Mouse (Mus musculus): ENCODE results near the gene Samsn1. TPM values are rescaled to one million over a fixed set of nuclear protein-coding genes. Genes with fewer than 3 reads are reported as not detected.

The Samsn1 gene
- polyA plus RNA-seq, 1 experiment = 1.0 TPM

GRCm38 (mm10) chr16:76001788-76002187 lies 20.3 kb downstream of the Samsn1 start:
- peak; percentile 51 for DNase-seq (ENCODE audit: low read depth)
- TF ChIP-seq POLR2A (IDR thresholded peaks at IDR 0.05; ENCODE audit: borderline replicate concordance, extremely low read depth, insufficient read depth, insufficient read length, poor library complexity, severe bottlenecking) (no peak), CTCF (IDR thresholded peaks at IDR 0.05; ENCODE audit: borderline replicate concordance, extremely low read depth, insufficient read depth, insufficient read length) (no peak)

DNA sequence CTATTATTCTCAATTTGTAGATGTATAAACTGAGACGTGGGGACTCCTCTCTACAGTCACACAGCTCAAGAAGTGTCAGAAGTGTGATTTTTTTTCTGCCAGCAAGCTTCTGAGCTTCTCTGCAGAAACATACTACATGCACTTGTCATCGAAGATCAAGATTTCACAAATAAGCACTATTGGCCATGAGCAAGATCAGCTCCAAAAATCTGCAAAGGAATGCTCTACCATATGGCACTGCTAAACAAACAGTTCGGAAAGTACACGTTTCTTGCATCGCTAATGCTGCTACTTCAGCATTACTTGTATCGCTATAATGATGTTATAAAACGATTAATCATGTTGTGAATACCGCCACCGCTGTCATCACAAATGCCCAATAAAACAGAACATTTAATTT lies 22.0 kb downstream of the Samsn1 start:
- peak; percentile 59 for DNase-seq (ENCODE audit: low read depth)
- TF ChIP-seq CTCF (IDR thresholded peaks at IDR 0.05; ENCODE audit: borderline replicate concordance, extremely low read depth, insufficient read depth, insufficient read length) = no peak
- no peak for TF ChIP-seq POLR2A (IDR thresholded peaks at IDR 0.05; ENCODE audit: borderline replicate concordance, extremely low read depth, insufficient read depth, insufficient read length, poor library complexity, severe bottlenecking)

DNA sequence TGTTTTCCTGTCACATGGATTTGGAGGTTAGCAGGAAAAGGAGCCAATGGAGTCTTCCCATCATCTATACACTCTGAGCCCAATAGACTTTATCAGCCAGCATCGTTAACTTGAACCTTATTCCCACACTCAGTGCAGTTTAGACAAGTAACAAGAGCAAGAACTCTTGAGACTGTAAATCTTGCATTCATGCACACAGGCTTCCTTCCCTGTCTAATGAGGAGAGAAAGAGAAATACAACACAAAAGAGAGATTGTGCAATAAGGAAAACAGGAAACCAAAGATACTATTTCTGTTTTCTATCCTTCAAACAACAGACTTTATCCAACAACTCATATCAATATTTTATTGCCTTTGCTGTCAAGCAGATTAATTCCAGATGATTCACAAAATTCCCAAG lies 31.9 kb downstream of the Samsn1 start:
- no peak for DNase-seq (ENCODE audit: low read depth)
- TF ChIP-seq POLR2A (IDR thresholded peaks at IDR 0.05; ENCODE audit: borderline replicate concordance, extremely low read depth, insufficient read depth, insufficient read length, poor library complexity, severe bottlenecking) = no peak
- TF ChIP-seq CTCF (IDR thresholded peaks at IDR 0.05; ENCODE audit: borderline replicate concordance, extremely low read depth, insufficient read depth, insufficient read length) = no peak

GRCm38 (mm10) chr16:75983831-75984230 lies 38.2 kb downstream of the Samsn1 start:
- DNase-seq (ENCODE audit: low read depth) = no peak
- TF ChIP-seq POLR2A (IDR thresholded peaks at IDR 0.05; ENCODE audit: borderline replicate concordance, extremely low read depth, insufficient read depth, insufficient read length, poor library complexity, severe bottlenecking) (no peak), CTCF (IDR thresholded peaks at IDR 0.05; ENCODE audit: borderline replicate concordance, extremely low read depth, insufficient read depth, insufficient read length) (no peak)

GRCm38 (mm10) chr16:75979381-75979780 lies 42.7 kb downstream of the Samsn1 start:
- no peak for TF ChIP-seq POLR2A (IDR thresholded peaks at IDR 0.05; ENCODE audit: borderline replicate concordance, extremely low read depth, insufficient read depth, insufficient read length, poor library complexity, severe bottlenecking)
- no peak for TF ChIP-seq CTCF (IDR thresholded peaks at IDR 0.05; ENCODE audit: borderline replicate concordance, extremely low read depth, insufficient read depth, insufficient read length)
- DNase-seq (ENCODE audit: low read depth) = no peak

DNA sequence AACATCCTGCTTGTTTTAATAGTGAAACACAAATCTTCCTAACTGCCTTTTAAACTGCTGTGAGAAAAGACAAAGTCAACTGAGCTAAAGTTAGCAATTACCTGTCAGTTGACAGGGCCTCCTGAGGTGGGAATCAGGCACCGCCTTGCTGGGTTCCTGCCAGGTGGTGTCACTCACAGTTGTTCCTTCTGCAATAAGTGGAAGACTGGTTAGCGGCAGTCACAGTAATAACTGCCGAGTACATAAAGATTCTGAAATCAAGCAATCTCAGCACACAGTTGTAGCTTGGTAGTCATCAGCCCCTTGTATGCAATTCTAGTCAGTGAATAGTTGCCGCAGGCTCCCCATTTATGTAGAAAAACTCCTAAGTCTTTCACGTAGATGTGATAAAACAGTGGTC lies 44.3 kb downstream of the Samsn1 start:
- no peak for TF ChIP-seq POLR2A (IDR thresholded peaks at IDR 0.05; ENCODE audit: borderline replicate concordance, extremely low read depth, insufficient read depth, insufficient read length, poor library complexity, severe bottlenecking)
- TF ChIP-seq CTCF (IDR thresholded peaks at IDR 0.05; ENCODE audit: borderline replicate concordance, extremely low read depth, insufficient read depth, insufficient read length) = no peak
- peak; percentile 48 for DNase-seq (ENCODE audit: low read depth)

- peak; percentile 21 for DNase-seq (ENCODE audit: low read depth)
- no peak for TF ChIP-seq POLR2A (IDR thresholded peaks at IDR 0.05; ENCODE audit: borderline replicate concordance, extremely low read depth, insufficient read depth, insufficient read length, poor library complexity, severe bottlenecking)
- no peak for TF ChIP-seq CTCF (IDR thresholded peaks at IDR 0.05; ENCODE audit: borderline replicate concordance, extremely low read depth, insufficient read depth, insufficient read length)
These were observed 46.3 kb downstream of the Samsn1 start for GRCm38 (mm10) chr16:75975682-75976332.

GRCm38 (mm10) chr16:75970266-75970998 lies 51.6 kb downstream of the Samsn1 start:
- TF ChIP-seq POLR2A (IDR thresholded peaks at IDR 0.05; ENCODE audit: borderline replicate concordance, extremely low read depth, insufficient read depth, insufficient read length, poor library complexity, severe bottlenecking) (no peak), CTCF (IDR thresholded peaks at IDR 0.05; ENCODE audit: borderline replicate concordance, extremely low read depth, insufficient read depth, insufficient read length) (no peak)
- peak; percentile 80 for DNase-seq (ENCODE audit: low read depth)

DNA sequence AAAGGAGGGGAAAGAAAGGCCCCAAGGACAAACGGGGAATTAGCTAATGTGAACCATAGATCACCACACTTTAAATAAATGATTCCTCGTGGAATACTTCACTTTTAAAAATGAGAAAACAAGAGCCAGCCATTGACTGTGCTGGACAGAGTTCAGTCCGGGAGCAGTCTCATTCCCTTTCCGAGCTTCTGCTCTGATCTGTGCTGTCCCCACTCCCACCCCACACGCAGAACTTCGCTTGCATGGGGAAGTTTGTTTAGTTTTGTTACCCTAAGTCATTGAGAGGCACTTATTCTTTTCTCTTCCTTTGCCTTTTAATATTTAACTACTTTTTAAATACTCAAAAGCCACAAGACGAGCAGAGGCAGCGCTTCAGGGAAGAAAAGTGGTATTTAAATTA lies 60.1 kb downstream of the Samsn1 start:
- no peak for DNase-seq (ENCODE audit: low read depth)
- no peak for TF ChIP-seq CTCF (IDR thresholded peaks at IDR 0.05; ENCODE audit: borderline replicate concordance, extremely low read depth, insufficient read depth, insufficient read length)
- no peak for TF ChIP-seq POLR2A (IDR thresholded peaks at IDR 0.05; ENCODE audit: borderline replicate concordance, extremely low read depth, insufficient read depth, insufficient read length, poor library complexity, severe bottlenecking)

DNA sequence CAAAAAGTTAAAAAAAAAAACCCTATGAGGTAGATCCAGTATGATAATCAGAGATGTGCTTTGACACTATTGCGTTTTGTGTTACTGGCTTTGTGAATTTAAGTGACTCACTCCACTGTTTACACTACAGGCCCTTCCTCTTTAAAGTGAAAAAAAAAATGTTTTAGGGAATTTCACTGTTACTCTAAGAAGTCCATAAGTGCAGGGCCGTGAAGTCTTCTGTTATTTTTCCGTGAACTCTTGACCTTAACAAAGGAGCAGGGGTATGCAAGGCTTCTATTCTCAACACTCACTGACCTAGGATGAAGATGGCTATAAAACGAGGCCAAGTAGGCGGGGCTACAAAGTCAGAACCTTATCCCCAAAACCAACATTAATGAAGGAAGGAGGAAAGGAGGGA lies 60.6 kb downstream of the Samsn1 start:
- no peak for DNase-seq (ENCODE audit: low read depth)
- no peak for TF ChIP-seq POLR2A (IDR thresholded peaks at IDR 0.05; ENCODE audit: borderline replicate concordance, extremely low read depth, insufficient read depth, insufficient read length, poor library complexity, severe bottlenecking)
- TF ChIP-seq CTCF (IDR thresholded peaks at IDR 0.05; ENCODE audit: borderline replicate concordance, extremely low read depth, insufficient read depth, insufficient read length) = no peak

DNA sequence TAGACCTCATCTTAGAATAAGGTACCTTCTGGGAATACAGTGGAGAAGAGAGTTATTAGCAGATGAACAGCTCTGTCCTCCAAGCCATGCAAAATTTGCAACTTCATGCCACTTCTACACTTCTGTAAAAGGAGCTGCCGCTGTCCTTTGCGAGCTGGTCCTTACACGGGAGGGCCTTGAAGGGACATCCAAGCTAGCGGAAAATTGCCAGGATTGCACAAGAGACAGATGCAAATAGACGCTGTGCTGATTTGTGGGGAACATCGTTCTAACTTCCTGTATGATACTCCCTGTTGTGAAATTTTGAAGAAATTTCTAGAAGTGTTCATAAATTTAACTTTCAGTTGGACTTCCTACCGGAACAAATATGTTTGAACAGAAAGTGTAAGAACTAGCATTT lies 61.0 kb downstream of the Samsn1 start:
- no peak for TF ChIP-seq CTCF (IDR thresholded peaks at IDR 0.05; ENCODE audit: borderline replicate concordance, extremely low read depth, insufficient read depth, insufficient read length)
- TF ChIP-seq POLR2A (IDR thresholded peaks at IDR 0.05; ENCODE audit: borderline replicate concordance, extremely low read depth, insufficient read depth, insufficient read length, poor library complexity, severe bottlenecking) = no peak
- no peak for DNase-seq (ENCODE audit: low read depth)

DNA sequence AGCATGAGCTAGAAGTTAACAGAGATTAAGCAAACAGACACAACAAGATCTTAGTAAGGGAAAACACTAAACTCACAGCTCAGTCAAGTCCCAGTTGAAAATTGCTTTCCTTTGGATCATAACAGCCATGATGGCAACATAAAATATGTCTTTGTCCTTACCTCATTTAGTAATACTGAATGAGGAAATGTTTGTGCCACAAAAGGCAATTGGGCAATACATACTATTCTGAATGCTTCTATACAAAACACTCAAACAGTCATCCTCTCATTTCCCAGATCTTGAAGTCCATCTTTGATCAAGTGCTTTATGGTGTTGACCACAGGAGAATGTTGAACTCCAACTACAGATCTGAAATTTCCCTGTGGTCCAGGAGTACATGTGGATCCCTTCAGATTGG lies 88.7 kb downstream of the Samsn1 start:
- no peak for DNase-seq (ENCODE audit: low read depth)

More for the DNA sequence above, 88.7 kb downstream of the Samsn1 start:
- TF ChIP-seq POLR2A (IDR thresholded peaks at IDR 0.05; ENCODE audit: borderline replicate concordance, extremely low read depth, insufficient read depth, insufficient read length, poor library complexity, severe bottlenecking) = no peak
- TF ChIP-seq CTCF (IDR thresholded peaks at IDR 0.05; ENCODE audit: borderline replicate concordance, extremely low read depth, insufficient read depth, insufficient read length) = no peak
